Mouse (Mus musculus): ENCODE measurements around the gene Bcas1.
"Not testable (repeated sequence)": the region's sequence is repeated elsewhere in the genome, so short reads cannot be mapped to it uniquely, and the experiment has no call there.

Gene Bcas1

DNA sequence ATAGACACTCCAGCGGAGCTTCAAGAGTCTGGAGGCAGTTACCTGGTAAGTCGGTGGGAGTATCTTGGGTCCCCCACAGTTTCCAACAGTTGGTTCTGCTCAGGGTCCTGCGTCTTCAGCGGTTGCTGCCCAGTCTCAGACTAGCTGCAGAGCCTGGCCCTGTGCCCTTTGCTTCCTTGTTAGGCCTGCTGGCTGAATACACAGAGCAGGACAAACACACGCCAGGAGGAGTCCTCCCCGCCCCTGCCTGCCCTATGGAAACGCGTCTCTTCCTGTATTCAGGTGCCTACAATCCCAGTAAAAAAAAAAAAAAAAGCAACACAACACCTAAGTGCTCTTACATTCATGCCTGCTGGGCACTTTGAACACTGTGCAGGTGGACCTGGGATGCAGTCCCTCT is at the start of gene Bcas1:
Gene Bcas1 (minus strand): TSS at position 142 of the 400 bp plus-strand sequence.
- DNase-seq (ENCODE audit: low spot score): peak; percentile 5

DNA sequence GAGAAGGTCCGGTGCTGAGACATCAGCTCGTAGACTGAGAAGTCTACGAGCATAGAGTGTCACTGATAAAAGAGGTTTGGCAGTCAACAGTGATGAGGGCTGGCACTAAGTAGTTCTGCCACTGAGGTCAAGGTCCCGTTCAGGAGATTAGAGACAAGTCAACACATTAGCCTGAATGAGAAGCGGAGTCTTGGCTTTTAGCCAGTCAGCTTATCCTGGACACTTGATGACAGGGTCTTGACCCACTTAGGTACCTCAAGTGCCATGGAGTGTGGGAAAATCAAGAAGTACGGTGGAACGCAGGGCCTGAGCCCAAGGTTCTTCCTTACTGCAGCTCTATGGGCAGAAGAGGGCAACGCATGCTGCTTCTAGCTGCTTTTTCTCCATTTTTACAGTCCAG is 49.0 kb upstream of the Bcas1 start:
- DNase-seq (ENCODE audit: low spot score): peak; percentile 18

DNA sequence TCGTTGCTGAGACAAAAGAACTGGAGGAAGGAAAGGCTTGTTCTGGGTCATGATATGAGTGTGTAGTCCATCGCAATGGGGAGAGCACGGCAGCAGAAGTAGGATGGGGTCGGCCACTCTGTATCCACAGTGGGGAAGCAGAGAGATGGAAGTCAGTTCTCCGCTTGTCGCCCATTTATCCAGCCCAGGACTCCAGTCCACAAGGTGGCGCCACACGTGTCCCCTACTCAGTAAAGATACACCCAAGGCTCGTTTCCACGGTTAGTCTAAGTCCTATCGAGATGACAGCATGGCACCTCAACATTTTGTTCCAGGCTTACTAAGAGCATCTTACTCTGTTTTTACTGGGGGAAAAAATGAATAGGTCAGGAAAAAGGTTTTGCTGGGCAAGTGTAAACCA is 48.6 kb upstream of the Bcas1 start:
- peak; percentile 37 for DNase-seq (ENCODE audit: low spot score)

DNA sequence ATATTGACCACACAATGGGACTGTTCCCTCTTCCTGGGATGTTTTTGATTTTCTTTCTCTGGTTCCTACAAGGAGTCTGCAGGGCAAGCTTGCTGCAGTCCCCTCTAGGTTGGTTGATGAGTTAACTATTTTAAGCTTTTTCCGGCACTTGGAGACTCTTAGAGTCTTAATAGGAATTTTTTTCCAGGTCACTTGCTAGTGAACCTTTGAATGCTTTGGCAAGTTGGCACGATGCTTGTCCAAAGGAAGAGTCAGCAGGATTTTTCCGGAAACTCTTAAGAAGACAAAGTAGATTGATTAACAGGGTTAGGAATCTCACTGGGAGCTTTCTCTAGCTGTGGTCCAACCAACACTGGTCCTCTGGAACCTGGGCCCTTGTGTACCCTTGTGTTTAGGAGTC is 47.5 kb upstream of the Bcas1 start:
- DNase-seq (ENCODE audit: low spot score): no peak

DNA sequence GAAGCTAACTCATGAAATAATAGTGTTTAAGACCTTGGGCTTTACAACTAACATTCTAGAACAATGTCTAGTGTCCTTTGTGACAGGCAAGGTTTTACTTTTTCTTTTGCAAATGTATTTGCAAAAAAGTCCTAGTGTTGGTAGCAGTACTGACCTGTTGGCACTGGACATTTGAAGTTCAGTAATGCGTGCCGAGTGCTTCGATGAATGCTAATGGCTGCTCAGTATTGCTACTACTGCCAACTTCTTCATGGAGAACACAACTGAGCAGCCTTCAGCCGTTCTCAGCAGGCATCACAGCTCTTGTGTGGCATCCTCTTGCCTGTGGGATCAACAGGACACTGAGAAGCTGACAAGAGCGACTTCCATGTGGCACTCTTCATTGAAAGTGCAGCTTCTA is 46.5 kb upstream of the Bcas1 start:
- no peak for DNase-seq (ENCODE audit: low spot score)

DNA sequence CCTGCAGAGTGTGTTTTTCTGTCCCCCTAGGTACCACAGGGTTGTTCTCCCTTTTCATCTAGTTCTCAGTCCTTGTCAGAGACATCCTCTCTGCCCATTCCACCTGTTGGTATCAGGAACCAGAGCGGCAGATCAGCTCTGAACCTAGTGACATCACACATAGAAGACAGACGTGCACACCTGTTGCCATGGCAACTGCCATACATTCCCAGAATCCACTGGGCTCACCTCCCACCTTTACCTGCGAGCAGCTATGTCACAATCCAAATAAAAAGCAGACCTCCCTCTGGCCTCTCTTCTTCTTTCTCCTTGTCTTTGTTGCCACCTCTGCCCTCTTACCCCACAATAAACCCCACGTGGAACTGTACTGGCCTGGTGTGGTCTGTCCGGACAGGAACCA is 42.9 kb upstream of the Bcas1 start:
- DNase-seq (ENCODE audit: low spot score): no peak

DNA sequence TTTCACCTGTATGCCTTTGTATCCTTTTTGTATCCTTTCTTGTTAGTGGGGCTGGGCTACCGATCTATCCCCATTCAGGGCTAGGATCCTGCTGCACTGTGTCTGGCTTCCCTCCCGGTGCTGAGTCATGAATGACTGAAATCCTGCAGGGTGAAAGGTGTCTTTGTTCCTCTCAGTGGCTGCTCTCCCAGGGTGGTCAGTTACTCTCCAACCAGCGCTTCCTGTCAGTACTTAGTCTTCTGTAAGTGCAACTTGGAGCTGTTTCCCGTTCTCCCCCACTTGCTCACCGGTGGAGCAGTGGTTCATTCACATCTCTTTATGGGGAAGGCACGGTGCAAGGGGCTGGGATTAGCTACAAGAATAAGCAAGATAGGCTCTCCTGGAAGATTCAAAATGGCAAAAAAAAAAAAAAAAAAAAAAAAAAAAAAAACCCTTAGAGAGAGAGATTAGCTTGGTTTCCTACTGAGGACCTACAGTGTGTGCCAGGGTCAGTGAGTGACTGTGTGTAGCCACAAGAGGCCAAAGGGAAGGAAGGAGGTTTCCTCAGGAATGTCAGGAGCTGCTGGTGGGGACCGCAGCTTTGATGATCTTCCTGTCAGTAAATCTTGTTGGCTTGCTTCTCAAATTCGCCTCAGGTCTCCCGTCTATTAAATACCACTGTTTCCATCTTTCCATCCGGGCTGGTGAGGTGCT is 42.1 kb upstream of the Bcas1 start:
- peak; percentile 26 for DNase-seq (ENCODE audit: low spot score)

DNA sequence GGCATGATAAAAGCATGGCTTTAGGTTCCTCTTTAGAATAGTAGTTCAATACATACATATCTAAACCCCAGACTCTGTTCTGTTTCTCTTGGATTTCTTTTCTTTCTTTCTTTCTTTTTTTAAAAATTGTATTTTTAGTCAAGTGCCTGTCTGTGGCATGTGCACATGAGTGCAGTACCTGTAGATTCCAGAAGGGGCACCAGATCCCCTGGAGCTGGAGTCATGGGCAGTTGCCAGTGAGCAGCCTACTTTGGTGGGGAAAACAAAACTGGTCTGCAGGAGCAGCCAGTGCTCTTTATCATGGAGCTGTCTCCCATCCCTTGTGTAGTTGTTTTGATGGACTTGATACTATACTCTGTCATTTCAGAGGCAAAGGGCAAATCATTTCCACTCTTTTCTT is 40.4 kb upstream of the Bcas1 start:
- no peak for DNase-seq (ENCODE audit: low spot score)

DNA sequence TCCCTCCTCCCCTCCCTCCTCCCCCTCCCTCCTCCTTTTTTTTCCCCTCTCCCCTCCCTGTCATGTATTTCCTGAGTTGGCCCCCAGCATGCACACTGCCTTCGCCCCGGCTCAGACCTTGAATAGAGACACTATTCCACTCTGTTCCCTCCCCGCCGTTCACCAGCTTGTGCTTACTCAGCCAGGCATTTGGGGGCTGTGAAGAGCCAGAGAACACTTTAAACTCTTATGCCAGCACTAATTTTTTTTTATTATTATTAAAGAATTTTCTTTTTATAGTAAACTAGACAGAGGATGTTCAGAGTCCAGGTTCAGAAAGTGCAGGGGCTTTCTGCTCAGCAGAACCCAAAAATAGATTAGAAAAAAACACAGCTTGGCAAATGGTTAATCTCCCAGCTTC is 37.2 kb upstream of the Bcas1 start:
- no peak for DNase-seq (ENCODE audit: low spot score)

DNA sequence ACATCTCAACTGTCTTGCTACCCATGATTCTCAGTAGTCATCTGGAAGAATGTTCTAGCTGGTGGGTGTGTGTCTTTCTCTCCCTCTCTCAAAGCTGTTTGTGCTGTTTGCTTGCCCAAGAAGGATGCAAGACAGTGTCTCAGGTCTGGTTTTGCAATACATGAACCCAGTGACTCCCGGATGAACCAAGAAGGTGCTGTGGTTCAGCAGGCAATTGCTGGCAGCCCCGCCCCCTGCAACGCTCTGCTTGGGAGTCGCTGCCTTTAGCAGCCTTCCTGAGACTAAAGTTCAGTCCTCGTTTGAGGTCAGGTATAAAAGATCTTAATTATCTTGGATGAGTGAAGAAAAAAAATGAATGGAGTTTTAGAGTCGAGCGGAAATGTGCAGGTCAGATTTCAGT is 34.0 kb upstream of the Bcas1 start:
- DNase-seq (ENCODE audit: low spot score): no peak

DNA sequence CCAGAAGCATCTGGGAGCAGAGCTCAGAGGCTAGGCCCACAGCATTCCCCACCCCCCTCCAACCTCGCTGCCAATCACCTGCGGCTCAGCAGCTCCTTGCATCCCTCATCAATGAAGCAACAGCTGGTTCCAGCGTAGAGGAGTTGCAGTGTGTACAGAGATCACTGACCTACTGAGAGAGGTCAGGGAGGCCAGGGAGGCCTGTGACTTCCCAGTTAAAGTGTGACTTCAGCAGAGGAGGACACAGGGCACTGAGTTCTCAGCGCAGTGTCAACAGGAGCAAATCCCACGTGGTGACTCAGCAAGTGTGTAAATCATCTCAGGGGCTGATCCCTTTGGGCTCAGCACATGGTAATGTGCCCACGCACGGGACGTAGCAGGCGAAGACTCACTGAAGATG is 32.2 kb upstream of the Bcas1 start:
- no peak for DNase-seq (ENCODE audit: low spot score)

DNA sequence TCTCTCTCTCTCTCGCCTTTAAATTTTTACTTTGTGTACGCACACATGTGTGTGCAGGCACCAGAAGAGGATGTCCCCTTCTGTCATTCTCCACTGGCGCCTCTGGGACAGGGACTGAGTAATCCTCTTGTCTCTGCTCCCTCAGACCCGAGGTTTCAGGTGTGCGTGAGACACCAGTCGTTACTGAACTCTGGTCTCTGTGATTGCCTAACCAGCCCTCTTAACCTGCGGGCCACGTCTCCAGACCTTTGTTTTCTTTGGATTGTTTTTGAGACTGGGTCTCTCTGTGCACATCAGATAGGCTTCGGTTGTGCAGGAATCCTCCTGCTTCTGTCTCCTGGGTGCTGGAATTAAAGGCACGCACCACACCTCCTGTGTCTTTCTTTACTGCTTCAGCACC is 31.5 kb upstream of the Bcas1 start:
- DNase-seq (ENCODE audit: low spot score): no peak

DNA sequence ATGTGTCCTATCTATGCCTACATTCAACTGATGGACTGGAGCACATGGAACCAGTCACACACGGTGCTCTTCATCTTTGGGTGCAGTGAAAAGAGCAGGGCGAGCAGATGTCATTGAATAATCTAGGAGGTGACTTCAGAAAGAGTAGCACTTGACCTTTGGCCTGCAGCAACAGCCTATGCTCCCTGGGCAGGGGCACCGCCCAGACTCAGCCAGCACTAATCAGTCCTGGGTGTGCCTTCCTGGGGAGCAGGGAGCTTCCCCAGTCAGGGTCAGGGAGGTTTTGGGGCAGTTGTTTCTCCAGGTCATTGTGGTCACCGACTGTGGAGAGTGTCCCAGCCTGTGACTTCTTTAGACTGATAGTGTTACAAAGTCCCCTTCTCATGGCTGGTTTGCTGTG is 26.2 kb upstream of the Bcas1 start:
- DNase-seq (ENCODE audit: low spot score): not testable (repeated sequence)

DNA sequence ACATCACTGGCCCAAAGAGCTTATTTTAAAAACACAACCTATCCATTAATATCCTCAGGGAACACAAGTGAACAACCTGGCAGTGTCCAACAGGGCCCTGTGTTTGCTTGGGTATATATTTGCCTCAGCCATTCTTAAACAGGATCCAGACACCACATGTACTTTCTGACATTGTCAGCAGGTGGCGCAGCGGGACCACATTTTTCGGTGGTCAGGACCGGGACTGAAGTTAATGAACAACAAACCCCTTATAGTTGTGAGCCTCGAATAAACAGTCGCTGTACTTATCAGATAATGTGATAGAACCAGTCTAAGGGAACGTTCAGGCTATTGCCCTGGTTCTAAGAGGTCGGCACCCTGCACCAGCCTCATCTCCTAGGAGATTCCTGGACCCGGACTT is 23.3 kb upstream of the Bcas1 start:
- peak; percentile 69 for DNase-seq (ENCODE audit: low spot score)

DNA sequence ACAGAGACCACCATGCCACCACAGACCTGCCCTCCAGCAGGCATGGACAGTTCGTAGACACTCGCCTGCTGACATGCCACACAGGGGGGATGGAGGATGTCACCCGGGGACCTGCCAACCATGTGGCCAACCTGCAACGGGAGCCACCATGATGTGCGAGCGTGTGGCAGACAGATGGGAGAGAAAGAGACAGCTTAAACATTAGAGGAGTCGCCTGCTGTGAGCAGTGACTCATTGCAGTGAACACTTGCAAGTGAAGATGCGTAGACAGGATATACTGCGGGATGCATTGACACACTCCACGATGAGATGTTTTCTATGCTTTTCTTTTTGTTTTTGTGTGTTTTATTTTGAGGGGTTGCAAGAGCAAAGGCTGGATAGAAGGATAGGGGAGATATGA is 20.0 kb upstream of the Bcas1 start:
- DNase-seq (ENCODE audit: low spot score): no peak

DNA sequence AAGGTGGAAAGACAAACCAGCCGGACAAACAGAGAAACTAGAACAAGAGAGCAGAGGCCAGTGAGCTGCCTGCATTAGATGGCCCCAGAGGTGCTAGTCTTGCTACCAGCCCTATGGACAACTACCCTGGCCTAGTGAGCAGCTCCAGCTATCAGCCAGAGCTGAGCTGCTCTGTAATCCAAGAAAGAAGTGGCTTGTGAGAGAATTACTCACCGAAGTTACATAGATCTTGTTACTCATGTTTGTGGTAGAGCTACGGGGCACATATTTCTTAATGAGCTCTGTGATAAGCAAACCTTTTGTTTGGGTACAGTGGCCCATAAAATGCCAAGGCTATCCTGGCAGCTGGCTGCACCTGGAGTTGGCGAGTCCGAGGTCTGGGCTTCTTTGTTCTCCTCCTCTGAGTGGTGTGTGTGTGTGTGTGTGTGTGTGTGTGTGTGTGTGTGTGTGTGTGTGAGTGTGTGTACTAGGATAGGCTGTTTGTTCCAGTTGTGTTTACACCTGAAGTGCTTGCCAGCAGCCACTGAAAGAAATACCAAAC is 19.3 kb upstream of the Bcas1 start:
- no peak for DNase-seq (ENCODE audit: low spot score)

DNA sequence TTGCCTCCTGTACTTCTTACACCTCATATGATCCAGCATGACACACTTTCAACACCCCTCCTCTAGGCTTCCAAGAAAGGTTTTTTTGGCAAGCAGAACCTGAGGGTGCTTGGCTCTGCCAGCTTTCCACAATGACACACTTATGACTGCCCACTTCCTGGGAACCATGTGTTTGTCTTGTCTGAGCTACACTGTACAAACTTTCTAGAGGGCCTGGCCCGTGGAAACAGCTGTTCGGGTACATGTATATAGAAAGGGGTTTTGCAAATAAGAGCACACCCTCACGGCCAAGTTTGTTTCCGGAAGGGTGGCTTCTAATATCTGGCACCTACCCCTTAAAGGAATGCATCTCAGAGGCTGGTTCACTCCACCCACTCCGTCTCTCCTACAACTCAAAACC is 18.2 kb upstream of the Bcas1 start:
- peak; percentile 63 for DNase-seq (ENCODE audit: low spot score)

DNA sequence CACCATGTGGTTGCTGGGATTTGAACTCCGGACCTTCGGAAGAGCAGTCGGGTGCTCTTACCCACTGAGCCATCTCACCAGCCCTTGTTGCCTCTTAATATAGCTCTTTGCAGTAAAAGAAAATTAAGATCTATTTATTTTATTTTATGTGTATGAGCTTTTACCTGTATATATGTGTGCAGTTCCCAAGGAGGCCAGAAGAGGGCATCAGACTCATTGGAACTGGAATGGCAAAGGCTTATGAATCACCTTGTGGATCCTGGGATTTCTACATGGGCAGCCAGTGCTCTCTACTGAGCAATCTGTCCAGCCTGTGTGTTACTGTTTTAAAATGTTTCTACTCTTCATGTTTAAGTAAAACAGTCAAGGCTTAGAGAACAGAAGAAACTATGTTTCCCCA is 14.9 kb upstream of the Bcas1 start:
- DNase-seq (ENCODE audit: low spot score): no peak

DNA sequence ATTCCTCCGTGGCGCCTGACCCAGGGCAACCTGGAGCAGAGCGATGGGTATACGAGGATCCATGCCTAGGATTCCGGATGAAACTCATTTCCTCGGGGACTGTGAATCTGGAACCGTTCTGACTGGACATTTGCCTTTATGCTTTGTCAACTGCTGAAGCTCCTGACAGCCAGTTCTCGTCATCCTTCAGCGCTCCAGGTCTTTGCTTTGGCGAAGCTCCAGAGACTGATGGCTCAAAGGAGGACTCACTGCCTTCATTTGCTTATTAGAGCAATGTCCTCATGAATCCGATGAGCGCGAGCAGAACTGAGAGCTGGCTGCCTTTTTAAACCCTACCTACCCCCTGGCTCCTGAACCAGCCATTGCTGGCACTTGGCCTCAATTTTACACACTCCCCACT is 11.1 kb upstream of the Bcas1 start:
- DNase-seq (ENCODE audit: low spot score): no peak

DNA sequence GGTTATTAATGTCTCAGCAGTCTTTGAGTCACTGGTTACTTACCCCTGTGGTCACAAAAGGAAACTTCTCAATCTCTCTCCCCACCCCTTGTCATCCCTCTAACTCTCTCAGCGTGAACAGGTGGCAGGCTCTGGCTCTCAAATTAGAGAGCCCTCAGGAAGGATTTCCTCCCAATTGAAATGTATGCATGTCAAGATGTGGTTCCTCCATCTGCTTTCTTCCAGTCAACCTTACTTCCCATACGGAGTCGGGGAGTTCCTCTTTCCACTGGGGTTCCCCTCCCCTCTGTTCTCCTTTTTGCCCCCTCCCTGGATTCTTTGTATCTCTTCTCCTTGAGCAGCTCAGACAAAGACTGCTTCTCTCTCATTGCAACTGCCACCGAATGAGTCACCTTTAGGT is 8.6 kb upstream of the Bcas1 start:
- DNase-seq (ENCODE audit: low spot score): no peak

DNA sequence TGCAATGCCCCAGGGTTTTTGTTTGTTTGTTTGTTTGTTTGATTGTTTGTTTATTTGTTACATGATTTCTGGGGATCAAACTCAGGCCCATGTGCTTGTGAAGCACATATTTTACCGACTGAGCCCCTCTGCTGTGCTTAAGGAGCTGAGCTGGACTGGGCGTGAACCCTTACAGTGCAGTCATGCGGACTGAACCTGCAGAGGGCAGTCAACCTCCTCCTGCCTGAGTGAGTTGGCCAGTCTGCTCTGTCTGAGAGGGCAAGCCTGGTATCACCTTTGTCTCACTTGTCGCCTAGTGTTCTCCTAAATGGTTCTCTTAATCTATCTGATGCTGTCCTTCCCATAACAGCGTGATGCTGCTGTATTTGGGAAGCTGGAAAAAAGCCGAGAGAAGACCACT is 4.5 kb upstream of the Bcas1 start:
- no peak for DNase-seq (ENCODE audit: low spot score)

DNA sequence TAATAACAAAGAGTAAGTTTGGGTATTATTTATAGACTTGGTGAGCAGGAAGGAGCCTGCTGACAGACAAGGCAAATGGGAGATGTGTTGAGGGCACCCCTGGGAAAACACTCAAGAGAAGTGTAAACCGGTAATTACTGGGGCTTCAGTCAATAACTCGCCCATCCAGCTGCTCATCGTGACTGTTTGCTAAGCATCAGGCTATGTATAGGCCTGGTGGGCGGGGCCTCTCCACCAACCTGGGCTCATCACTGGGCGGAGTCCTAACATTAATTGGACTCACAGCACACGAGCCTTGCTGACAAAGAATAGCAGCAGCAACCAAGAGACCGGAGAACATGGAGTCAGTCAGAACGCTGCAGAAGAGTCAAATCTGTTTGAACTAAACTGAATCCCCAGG is 1.3 kb upstream of the Bcas1 start:
- no peak for DNase-seq (ENCODE audit: low spot score)

DNA sequence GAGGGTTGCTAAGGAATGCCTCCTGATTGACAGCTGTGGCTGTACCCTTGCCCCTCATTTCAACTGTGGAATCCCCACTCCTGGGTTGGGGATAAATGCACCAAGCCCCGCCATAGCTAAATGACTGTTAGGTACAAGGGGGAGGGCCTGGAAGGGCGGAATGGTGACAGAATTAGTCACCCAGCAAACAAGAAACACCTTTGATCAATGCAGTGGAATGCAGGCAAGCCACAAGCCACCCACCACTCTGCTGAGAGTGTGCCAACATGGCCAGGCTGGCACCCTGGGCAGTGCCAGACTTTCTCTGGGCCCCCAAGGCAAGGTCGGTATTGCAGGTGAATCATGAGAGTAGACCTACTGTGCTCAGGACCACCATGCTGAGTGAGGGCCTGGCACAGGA is 3.5 kb downstream of the Bcas1 start:
- DNase-seq (ENCODE audit: low spot score): no peak

DNA sequence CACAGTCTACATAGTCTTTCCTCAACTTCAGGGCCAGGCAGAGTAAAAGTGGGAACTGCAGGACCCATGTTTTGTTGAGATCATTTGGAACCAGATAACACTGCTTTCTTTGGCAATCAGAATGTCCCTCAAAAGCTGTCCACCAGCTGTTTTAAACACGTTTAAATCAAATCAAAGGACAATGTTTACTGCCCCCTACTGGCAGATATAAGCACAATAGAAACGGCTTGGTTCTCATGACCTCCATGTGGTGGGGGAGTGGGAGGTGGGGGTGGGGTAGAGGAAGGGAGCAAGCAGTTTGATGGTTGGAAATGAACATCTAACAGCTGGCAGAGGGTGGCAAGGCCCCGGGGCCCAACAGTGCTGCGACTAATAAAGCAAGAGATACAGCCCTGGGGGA is 5.7 kb downstream of the Bcas1 start:
- DNase-seq (ENCODE audit: low spot score): no peak

DNA sequence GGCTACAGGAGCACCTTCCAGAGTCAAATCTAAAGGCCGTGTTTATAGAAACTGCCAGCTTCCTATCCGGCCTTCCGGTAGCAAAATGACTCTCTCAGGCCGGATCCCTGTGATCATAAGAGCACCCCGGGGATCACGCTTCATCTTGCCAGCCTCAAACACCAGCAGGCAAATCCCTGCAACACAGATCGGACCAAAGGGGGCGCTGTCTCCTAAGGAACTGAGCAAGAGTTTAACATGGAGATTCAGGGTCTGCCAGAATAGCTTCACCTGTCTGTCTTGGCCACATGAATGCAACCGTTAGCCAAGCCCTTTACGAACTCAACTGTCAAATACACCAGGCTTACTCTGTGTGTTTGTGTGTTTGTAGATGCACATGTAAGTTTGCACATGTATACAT is 8.9 kb downstream of the Bcas1 start:
- DNase-seq (ENCODE audit: low spot score): peak; percentile 11

Data from lung, postnatal 25 days (tissue).